Mouse (Mus musculus) C3H10T1/2 (cell line): Measurements from ENCODE around the gene Olfr1410. TPM values are rescaled to one million over a fixed set of nuclear protein-coding genes. Genes with fewer than 3 reads are reported as not detected.

ENCODE experiments used
- polyA plus RNA-seq, 2 experiments: library from polyadenylated mRNA; unstranded; fragments of >200 nt; fragmentation: generic; extraction: Trizol; gene quantifications; one replicate each; pipeline ENCODE4 v1.2.1; 2012; ENCODE audit warnings: missing spikeins in 2 of 2

Olfr1410 gene
- polyA plus RNA-seq: not detected

DNA sequence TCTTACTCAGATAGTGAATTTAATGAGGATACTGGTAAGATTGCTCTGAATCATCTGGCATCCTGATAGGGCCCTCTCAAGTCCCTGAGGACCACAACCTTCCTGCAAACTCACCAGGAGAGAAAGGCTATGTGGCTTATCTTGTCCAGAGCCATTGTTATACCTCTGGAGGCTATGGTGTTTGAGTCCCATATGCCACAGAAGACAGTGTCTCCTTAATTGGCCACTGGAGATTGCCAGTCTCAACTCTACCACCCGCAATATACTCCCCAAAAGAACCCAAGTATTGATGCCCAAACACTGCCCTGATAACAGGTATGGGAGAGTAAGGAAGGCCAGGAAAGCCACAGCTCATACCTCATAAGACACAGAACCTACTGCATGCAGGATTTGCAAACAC, at the start of gene Olfr1410:
Gene Olfr1410 (plus strand): TSS at position 301 of the 400 bp plus-strand sequence.

DNA sequence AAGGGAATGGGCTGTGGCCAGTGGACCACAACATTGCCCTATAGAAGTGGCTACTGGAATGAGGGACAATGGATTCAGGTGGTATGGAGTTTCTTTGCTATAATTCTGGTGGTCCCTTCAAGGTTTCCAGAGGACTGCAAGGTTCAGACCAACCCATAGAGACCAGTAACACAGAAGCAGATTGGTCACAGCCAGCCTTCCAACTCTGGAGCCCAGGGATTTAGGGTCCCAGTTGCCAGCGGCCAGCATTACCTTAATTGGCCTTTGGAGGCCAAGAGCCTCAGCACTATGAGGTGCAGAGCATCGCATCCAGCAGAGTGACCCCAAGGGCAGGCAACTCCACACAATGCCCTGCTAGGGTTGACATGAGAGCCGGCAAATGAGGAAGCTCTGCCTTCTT, 34.6 kb upstream of the Olfr1410 start, which contains the start of gene Olfr1413:
Gene Olfr1413 (plus strand): TSS at position 301 of the 400 bp plus-strand sequence.

DNA sequence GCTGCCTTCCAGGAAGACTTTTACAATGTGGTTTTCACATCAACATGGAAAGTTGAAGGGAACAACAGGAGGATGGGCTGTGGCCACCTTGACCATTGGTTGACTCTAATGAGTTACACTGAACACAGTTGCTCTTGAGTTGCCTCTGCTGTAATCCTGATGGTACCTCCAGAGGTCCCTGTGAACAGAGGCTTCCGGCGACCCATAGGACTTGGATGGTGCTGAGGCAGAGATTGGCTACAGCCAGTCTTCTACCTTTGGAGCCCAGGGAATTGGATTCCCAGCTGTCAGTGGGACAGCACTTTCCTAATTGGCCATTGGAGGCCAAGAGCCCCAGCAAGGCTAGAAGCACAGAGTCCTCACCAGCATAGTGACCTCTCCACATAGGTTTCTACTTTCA, 20.1 kb upstream of the Olfr1410 start, which contains the start of gene Olfr1412:
Gene Olfr1412 (plus strand): TSS at position 301 of the 400 bp plus-strand sequence.

DNA sequence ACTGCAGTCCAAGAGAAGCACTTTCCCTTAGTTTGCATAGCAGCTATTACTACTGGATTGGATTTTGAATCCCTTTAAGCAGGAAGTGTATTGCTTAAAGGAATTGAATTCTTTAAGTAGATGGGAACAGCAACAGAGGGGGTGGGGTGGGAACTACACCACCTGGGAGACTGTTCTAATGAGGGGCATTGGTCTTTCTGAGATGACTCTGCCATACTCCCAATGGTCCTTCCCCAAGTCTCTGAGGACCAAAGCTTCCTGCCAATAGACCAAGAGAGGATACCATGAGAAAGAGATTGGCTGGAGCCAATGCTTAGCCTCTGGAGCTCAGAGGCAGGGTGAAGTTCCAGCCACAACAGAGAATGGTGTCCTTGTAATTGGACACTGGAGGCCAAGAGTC, 11.5 kb upstream of the Olfr1410 start, which contains the start of gene Olfr1411:
Gene Olfr1411 (plus strand): TSS at position 301 of the 400 bp plus-strand sequence.

DNA sequence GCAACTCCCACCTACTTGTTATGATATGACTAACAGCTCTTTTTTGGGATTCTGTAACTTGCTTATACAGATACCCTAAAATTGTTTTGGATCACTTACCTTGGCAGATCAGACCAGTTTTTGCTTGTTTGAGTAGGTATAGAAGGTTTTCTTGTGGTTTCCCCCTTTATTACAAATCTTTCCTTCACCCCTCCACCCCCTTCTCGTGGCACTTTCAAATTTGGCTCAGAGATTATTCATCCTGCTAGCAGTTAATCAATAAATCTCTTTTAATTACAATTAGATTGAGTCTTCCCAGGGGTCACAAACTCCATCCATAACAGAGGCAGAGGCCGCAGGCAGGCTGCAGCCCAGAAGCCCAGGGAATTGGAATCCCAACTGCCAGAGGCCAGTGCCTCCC, 11.9 kb downstream of the Olfr1410 start, which contains the start of gene Olfr12:
Gene Olfr12 (plus strand): TSS at position 301 of the 400 bp plus-strand sequence.

DNA sequence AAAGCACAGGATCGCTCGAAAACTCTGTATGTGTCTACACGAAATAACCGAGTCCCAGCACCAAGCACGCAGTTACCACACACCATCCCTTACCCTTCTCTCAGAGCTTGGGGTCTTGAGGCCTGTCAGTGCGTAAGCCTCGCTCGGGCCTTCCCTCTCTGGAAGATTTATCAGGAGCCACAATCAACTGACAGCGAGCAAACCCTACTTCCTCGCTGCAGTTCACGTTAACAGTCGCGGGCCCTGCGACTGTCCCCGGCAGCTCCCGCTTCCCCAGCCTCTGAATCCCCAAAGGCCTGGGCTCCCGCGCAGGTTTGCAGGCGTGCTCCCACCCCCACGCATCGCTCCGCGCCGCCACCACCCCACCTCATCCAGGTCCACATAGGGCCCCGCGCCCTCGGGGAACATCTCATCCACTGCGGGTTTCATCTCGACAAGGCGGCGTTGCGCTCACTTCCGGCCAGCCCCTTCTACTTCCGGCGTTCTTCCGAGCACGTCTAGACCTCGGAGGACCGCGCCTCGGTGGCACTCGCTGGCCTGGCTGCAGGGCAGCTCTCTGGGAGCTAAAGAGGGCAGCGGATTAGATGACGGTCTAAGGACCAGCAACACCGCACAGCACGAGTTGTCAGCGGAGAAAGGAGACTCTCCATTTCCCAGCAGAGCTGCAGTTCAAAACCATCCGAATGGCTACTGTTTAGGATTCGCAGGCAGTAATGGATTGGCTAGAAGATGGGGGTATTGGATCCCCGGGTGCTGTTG, 36.1 kb downstream of the Olfr1410 start, which contains the start of gene Cops9:
Gene Cops9 (minus strand): TSS at position 472 of the 759 bp plus-strand sequence.

DNA sequence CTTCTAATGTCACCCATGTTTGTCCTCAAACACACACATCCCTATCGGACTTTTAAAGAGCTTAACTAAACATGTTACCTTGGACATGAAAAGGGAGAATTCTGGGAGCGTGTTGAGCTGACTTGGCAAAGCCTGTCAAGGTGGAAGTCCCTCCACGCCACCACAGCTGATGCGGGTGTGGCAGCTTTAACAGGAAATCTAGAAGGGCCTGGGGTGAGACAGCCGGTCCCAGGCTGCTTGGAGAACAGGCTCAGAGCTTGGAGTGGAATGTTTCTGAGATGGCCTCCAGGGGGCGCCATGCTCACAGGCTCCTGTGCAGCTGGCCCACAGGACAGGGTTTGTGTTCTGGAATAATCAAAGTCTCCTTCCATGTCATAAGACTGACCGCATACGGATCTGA, 43.1 kb downstream of the Olfr1410 start, which contains the start of gene Otos:
Gene Otos (minus strand): TSS at position 169 of the 400 bp plus-strand sequence.

Other genes with a start within 250 kb of the Olfr1410 start
- gene Ndufa10, start 131.9 kb upstream of the Olfr1410 start, polyA plus RNA-seq: 100 to 1,000 TPM in 1 of 2 experiments, 10 to 100 TPM in 1; 95.5 to 172 TPM
- not detected for gene Olfr1416, start 120.7 kb upstream of the Olfr1410 start, polyA plus RNA-seq
- gene Olfr1415, start 109.7 kb upstream of the Olfr1410 start, polyA plus RNA-seq: not detected
- not detected for gene Olfr1414, start 87.1 kb upstream of the Olfr1410 start, polyA plus RNA-seq
- not detected for gene Olfr1413, start 34.5 kb upstream of the Olfr1410 start, polyA plus RNA-seq
- gene Olfr1412, start 20.0 kb upstream of the Olfr1410 start, polyA plus RNA-seq: not detected
- gene Olfr1411, start 11.4 kb upstream of the Olfr1410 start, polyA plus RNA-seq: not detected
- not detected for gene Olfr12, start 12.0 kb downstream of the Olfr1410 start, polyA plus RNA-seq
- gene Cops9, start 36.2 kb downstream of the Olfr1410 start, polyA plus RNA-seq: 100 to 1,000 TPM; 466 to 637 TPM
- gene Otos, start 43.1 kb downstream of the Olfr1410 start, polyA plus RNA-seq: under 1 TPM; 0.08 to 0.96 TPM
- gene Gpc1, start 225.9 kb downstream of the Olfr1410 start, polyA plus RNA-seq: 10 to 100 TPM; 36.4 to 71.5 TPM